Mouse (Mus musculus): ENCODE results near the gene Pan2.
"Not testable (repeated sequence)": the region's sequence is repeated elsewhere in the genome, so short reads cannot be mapped to it uniquely, and the experiment has no call there.

Pan2 gene

GRCm38 (mm10) chr10:128303126-128304021 is at the start of gene Pan2:
Pan2 (plus strand) TSS chr10:128303335.
- peak; percentile 99 for DNase-seq (ENCODE audit: low spot score)

GRCm38 (mm10) chr10:128253677-128254255 is 49.4 kb upstream of the Pan2 start, which contains the start of gene Apon:
Apon (plus strand) TSS chr10:128254096.
- DNase-seq (ENCODE audit: low spot score): no peak

- DNase-seq (ENCODE audit: low spot score): no peak
Measured at GRCm38 (mm10) chr10:128255925-128256324, 47.2 kb upstream of the Pan2 start.

GRCm38 (mm10) chr10:128256328-128256727 is 46.8 kb upstream of the Pan2 start:
- DNase-seq (ENCODE audit: low spot score): no peak

GRCm38 (mm10) chr10:128258953-128259352 is 44.2 kb upstream of the Pan2 start:
- peak; percentile 9 for DNase-seq (ENCODE audit: low spot score)

GRCm38 (mm10) chr10:128259946-128260345 is 43.2 kb upstream of the Pan2 start:
- DNase-seq (ENCODE audit: low spot score): no peak

GRCm38 (mm10) chr10:128260376-128260775 is 42.8 kb upstream of the Pan2 start:
- DNase-seq (ENCODE audit: low spot score): not testable (repeated sequence)

GRCm38 (mm10) chr10:128262300-128262699 is 40.8 kb upstream of the Pan2 start:
- DNase-seq (ENCODE audit: low spot score): no peak

- DNase-seq (ENCODE audit: low spot score): no peak
Measured at GRCm38 (mm10) chr10:128263393-128264310, 39.5 kb upstream of the Pan2 start.

- DNase-seq (ENCODE audit: low spot score): no peak
Measured at GRCm38 (mm10) chr10:128268371-128268770, 34.8 kb upstream of the Pan2 start, which contains the start of gene Apof. Apof (plus strand) TSS chr10:128268671.

GRCm38 (mm10) chr10:128269206-128269910 is 33.8 kb upstream of the Pan2 start:
- DNase-seq (ENCODE audit: low spot score): no peak

- DNase-seq (ENCODE audit: low spot score): peak; percentile 91
Measured at GRCm38 (mm10) chr10:128270287-128270841, 32.8 kb upstream of the Pan2 start, which contains the start of gene Stat2. Stat2 (plus strand) TSS chr10:128270559.

- DNase-seq (ENCODE audit: low spot score): no peak
Measured at GRCm38 (mm10) chr10:128270866-128271265, 32.3 kb upstream of the Pan2 start.

- DNase-seq (ENCODE audit: low spot score): no peak
Measured at GRCm38 (mm10) chr10:128271883-128272282, 31.3 kb upstream of the Pan2 start.

- not testable (repeated sequence) for DNase-seq (ENCODE audit: low spot score)
Measured at GRCm38 (mm10) chr10:128272819-128273439, 30.2 kb upstream of the Pan2 start.

GRCm38 (mm10) chr10:128275374-128275773 is 27.8 kb upstream of the Pan2 start:
- DNase-seq (ENCODE audit: low spot score): not testable (repeated sequence)

GRCm38 (mm10) chr10:128278158-128278557 is 25.0 kb upstream of the Pan2 start:
- DNase-seq (ENCODE audit: low spot score): no peak

GRCm38 (mm10) chr10:128280943-128281342 is 22.2 kb upstream of the Pan2 start:
- no peak for DNase-seq (ENCODE audit: low spot score)

- DNase-seq (ENCODE audit: low spot score): no peak
Measured at GRCm38 (mm10) chr10:128281682-128282081, 21.5 kb upstream of the Pan2 start.

- no peak for DNase-seq (ENCODE audit: low spot score)
Measured at GRCm38 (mm10) chr10:128282886-128283450, 20.2 kb upstream of the Pan2 start.

All from spleen, adult 12 weeks (tissue).